Mouse (Mus musculus) testis, adult 2 months (tissue): Measurements from ENCODE around the gene Fig4.

Experiments
- CTCF ChIP-seq: fragments of 200-500 bp; IDR thresholded peaks from 2 replicates; pipeline ENCODE4 v1.5.1; 2012; ENCODE audit warnings: low read depth, mild to moderate bottlenecking, inconsistent platforms, low read length, moderate library complexity; ENCODE audit not compliant: control insufficient read depth, insufficient read depth, insufficient replicate concordance
- POLR2A ChIP-seq: fragments of 200-500 bp; IDR thresholded peaks from 2 replicates; pipeline ENCODE4 v1.6.1; 2012; ENCODE audit warnings: low read depth, mild to moderate bottlenecking, inconsistent platforms, low read length, moderate library complexity; ENCODE audit not compliant: control insufficient read depth

- TF ChIP-seq POLR2A = no peak
- no peak for TF ChIP-seq CTCF
Observed at GRCm38 (mm10) chr10:41235584-41235983, 67.5 kb downstream of the Fig4 start.
